Mouse (Mus musculus) CH12.LX (cell line): ENCODE data around the gene Meis3. TPM values are rescaled to one million over a fixed set of nuclear protein-coding genes. Genes with fewer than 3 reads are reported as not detected.

Source experiments
- DNase-seq: peaks from one replicate; pipeline ENCODE4 v3.0.0-alpha.2; 2013; ENCODE audit errors: extremely low read depth
- H3K27ac ChIP-seq: 2 replicates; pipeline ENCODE4 v1.5.1; 2012; ENCODE audit warnings: low read depth, mild to moderate bottlenecking, control low read depth, moderate library complexity; ENCODE audit not compliant: insufficient read depth
- H3K27me3 ChIP-seq: replicated peaks from 2 replicates; pipeline ENCODE3; 2012; ENCODE audit warnings: inconsistent platforms
- H3K36me3 ChIP-seq, 2 experiments: replicated peaks in 1 of 2; 2 replicates each; pipeline versions ENCODE3 to v1.6.1; 2012; ENCODE audit warnings: inconsistent platforms in 1 of 2, low read length in 1 of 2, mild to moderate bottlenecking in 1 of 2, mixed read lengths in 1 of 2, moderate library complexity in 1 of 2; ENCODE audit not compliant: control insufficient read depth in 1 of 2, insufficient read depth in 1 of 2
- H3K4me1 ChIP-seq, 2 experiments: 2 replicates each; pipeline ENCODE4 v1.6.1; 2012; ENCODE audit warnings: inconsistent platforms in 1 of 2, moderate library complexity in 1 of 2; ENCODE audit not compliant: insufficient read depth in 2 of 2, control insufficient read depth in 1 of 2
- H3K4me2 ChIP-seq: 2 replicates; pipeline ENCODE4 v1.6.1; 2012; ENCODE audit warnings: low read depth, mild to moderate bottlenecking, control low read depth; ENCODE audit not compliant: poor library complexity, insufficient read depth, severe bottlenecking
- H3K4me3 ChIP-seq, 3 experiments: fragments of 150-350 bp in 1 of 3; sonication (generic) in 1 of 3; replicated peaks in 1 of 3; 2 replicates each; pipeline versions ENCODE3 to v1.5.1; 2011 to 2012; ENCODE audit warnings: low read depth in 2 of 3, low read length in 2 of 3, mild to moderate bottlenecking in 2 of 3, moderate library complexity in 2 of 3, control low read depth in 1 of 3, improper control_type of control experiment in 1 of 3, inconsistent platforms in 1 of 3, mixed read lengths in 1 of 3; ENCODE audit not compliant: poor library complexity in 1 of 3
- H3K79me2 ChIP-seq: replicated peaks from 2 replicates; pipeline ENCODE4 v1.6.1; 2012; ENCODE audit warnings: mild to moderate bottlenecking, moderate library complexity; ENCODE audit not compliant: control insufficient read depth, poor library complexity, insufficient read depth, severe bottlenecking; ENCODE audit errors: extremely low read depth
- H3K9ac ChIP-seq: 2 replicates; pipeline ENCODE4 v1.6.1; 2012; ENCODE audit warnings: low read depth, mild to moderate bottlenecking, control low read depth, moderate library complexity; ENCODE audit not compliant: insufficient read depth
- H3K9me3 ChIP-seq: replicated peaks from 2 replicates; pipeline ENCODE3; 2012; ENCODE audit warnings: low read length, inconsistent platforms, mixed read lengths
- CHD1 ChIP-seq: IDR thresholded peaks from 2 replicates; pipeline ENCODE4 v1.6.1; 2012; ENCODE audit warnings: low read depth, low read length, improper control_type of control experiment, inconsistent platforms
- CTCF ChIP-seq, 2 experiments: IDR thresholded peaks in 1 of 2; conservative IDR thresholded peaks in 1 of 2; 2 replicates each; pipeline ENCODE4 v1.5.1; 2011 to 2012; ENCODE audit warnings: low read depth in 2 of 2, low read length in 2 of 2, improper control_type of control experiment in 1 of 2, inconsistent platforms in 1 of 2, mild to moderate bottlenecking in 1 of 2, moderate library complexity in 1 of 2
- EP300 ChIP-seq: IDR thresholded peaks from 2 replicates; pipeline ENCODE4 v1.6.1; 2011; ENCODE audit warnings: low read length, improper control_type of control experiment
- HCFC1 ChIP-seq: IDR thresholded peaks from 2 replicates; pipeline ENCODE4 v1.6.1; 2012; ENCODE audit warnings: low read depth, mild to moderate bottlenecking, inconsistent platforms, low read length, improper control_type of control experiment
- IRF4 ChIP-seq: IDR thresholded peaks from 2 replicates; pipeline ENCODE4 v1.6.1; 2014; ENCODE audit warnings: low read depth, mild to moderate bottlenecking, inconsistent platforms, low read length, improper control_type of control experiment
- JUND ChIP-seq: conservative IDR thresholded peaks from 2 replicates; pipeline ENCODE4 v1.6.1; 2011; ENCODE audit warnings: low read depth, low read length, improper control_type of control experiment
- KAT2A ChIP-seq: IDR thresholded peaks from 2 replicates; pipeline ENCODE4 v1.6.1; 2012; ENCODE audit warnings: low read length, improper control_type of control experiment, inconsistent platforms; ENCODE audit not compliant: insufficient replicate concordance
- MAZ ChIP-seq: IDR thresholded peaks from 2 replicates; pipeline ENCODE4 v1.6.1; 2012; ENCODE audit warnings: low read depth, mild to moderate bottlenecking, inconsistent platforms, low read length, improper control_type of control experiment, moderate library complexity
- MEF2A ChIP-seq: IDR thresholded peaks from 2 replicates; pipeline ENCODE4 v1.6.1; 2014; ENCODE audit warnings: low read depth, mild to moderate bottlenecking, inconsistent platforms, low read length, improper control_type of control experiment, borderline replicate concordance
- MXI1 ChIP-seq: IDR thresholded peaks from 2 replicates; pipeline ENCODE4 v1.6.1; 2011; ENCODE audit warnings: mild to moderate bottlenecking, low read depth, low read length, improper control_type of control experiment
- MYC ChIP-seq: IDR thresholded peaks from 2 replicates; pipeline ENCODE4 v1.6.1; 2011; ENCODE audit warnings: low read depth, mild to moderate bottlenecking, improper control_type of control experiment, low read length
- PAX5 ChIP-seq: IDR thresholded peaks from 2 replicates; pipeline ENCODE4 v1.6.1; 2012; ENCODE audit warnings: low read length, inconsistent platforms, mixed read lengths
- POLR2A ChIP-seq: IDR thresholded peaks from 2 replicates; pipeline ENCODE4 v1.6.1; 2011; ENCODE audit warnings: low read depth, mild to moderate bottlenecking, improper control_type of control experiment, low read length
- RAD21 ChIP-seq: IDR thresholded peaks from 2 replicates; pipeline ENCODE4 v1.6.1; 2011; ENCODE audit warnings: low read depth, mild to moderate bottlenecking, low read length, improper control_type of control experiment, moderate library complexity
- RCOR1 ChIP-seq: conservative IDR thresholded peaks from 2 replicates; pipeline ENCODE4 v1.6.1; 2012; ENCODE audit warnings: low read depth, mild to moderate bottlenecking, inconsistent platforms, low read length, improper control_type of control experiment
- SMC3 ChIP-seq: IDR thresholded peaks from 2 replicates; pipeline ENCODE4 v1.6.1; 2011; ENCODE audit warnings: low read depth, low read length, improper control_type of control experiment
- TCF12 ChIP-seq: IDR thresholded peaks from 2 replicates; pipeline ENCODE4 v1.6.1; 2014; ENCODE audit warnings: low read depth, mild to moderate bottlenecking, inconsistent platforms, low read length, improper control_type of control experiment
- UBTF ChIP-seq: IDR thresholded peaks from 2 replicates; pipeline ENCODE4 v1.6.1; 2012; ENCODE audit warnings: low read depth, mild to moderate bottlenecking, inconsistent platforms, low read length, improper control_type of control experiment, moderate library complexity
- USF1 ChIP-seq: IDR thresholded peaks from 2 replicates; pipeline ENCODE4 v1.6.1; 2014; ENCODE audit warnings: low read depth, mild to moderate bottlenecking, inconsistent platforms, low read length, improper control_type of control experiment
- USF2 ChIP-seq: conservative IDR thresholded peaks from 2 replicates; pipeline ENCODE4 v1.6.1; 2011; ENCODE audit warnings: low read depth, low read length, improper control_type of control experiment
- ZC3H11A ChIP-seq: IDR thresholded peaks from 2 replicates; pipeline ENCODE4 v1.6.1; 2012; ENCODE audit warnings: low read depth, mild to moderate bottlenecking, inconsistent platforms, low read length, improper control_type of control experiment
- ZKSCAN1 ChIP-seq: IDR thresholded peaks from 2 replicates; pipeline ENCODE4 v1.6.1; 2012; ENCODE audit warnings: low read depth, inconsistent platforms, low read length, improper control_type of control experiment, borderline replicate concordance
- dilution Hi-C: fragments of 300-500 bp; cut with MboI; formaldehyde crosslinking; loops from 2 replicates; pipeline ENCODE4 v1.14.3; 2020; ENCODE audit warnings: low sequenced_read_pairs; ENCODE audit not compliant: extremely low pct_unique_long_range_greater_than_20kb, extremely low pct_ligation_motif_present
- in situ Hi-C: fragments of 300-500 bp; cut with MboI; formaldehyde crosslinking; loops from 3 replicates; pipeline ENCODE4 v1.14.3; 2019; ENCODE audit warnings: low sequenced_read_pairs, low pct_ligation_motif_present, low pct_unique_long_range_greater_than_20kb, mixed read lengths
- polyA plus RNA-seq: library from polyadenylated mRNA; unstranded; fragments of >175 nt; gene quantifications from 2 replicates; pipeline ENCODE4 v1.2.1, GENCODE M21; 2012; ENCODE audit warnings: low read depth; ENCODE audit not compliant: insufficient read length
- total RNA-seq, 2 experiments: library from RNA; depleted of rRNA; stranded (reverse); fragments of 300-350 nt in 1 of 2; fragments of >200 nt in 1 of 2; gene quantifications; 2 replicates each; pipeline ENCODE4 v1.2.3; 2012 to 2014

Meis3 gene
- total and polyA plus RNA-seq, 3 experiments: 7.9 to 11.8 (median 10.2) TPM

- no peaks in the 10 kb centered on the region for H3K27me3 ChIP-seq
- no peak overlapping the region for H3K4me3 ChIP-seq
- peaks cover 74 to 94% of the 10 kb centered on the region in 2 experiments for H3K36me3 ChIP-seq
- H3K79me2 ChIP-seq: no peaks in the 10 kb centered on the region
- no peak overlapping the region for H3K4me2 ChIP-seq
- no peak for DNase-seq
- dilution Hi-C loops: no loop called here
- H3K9me3 ChIP-seq: no peaks in the 10 kb centered on the region
- H3K4me1 ChIP-seq: peaks cover 27 to 60% of the 10 kb centered on the region in 2 experiments
- H3K27ac ChIP-seq: no peak overlapping the region
- no peak overlapping the region for H3K9ac ChIP-seq
- TF ChIP-seq POLR2A: no peak
- no peak for TF ChIP-seq MYC
- TF ChIP-seq JUND: no peak
- no peak for TF ChIP-seq MEF2A
- TF ChIP-seq IRF4: no peak
- TF ChIP-seq ZC3H11A: no peak
- no peak for TF ChIP-seq RCOR1
- in situ Hi-C loops: no loop called here
These were observed 34.1 kb downstream of the Meis3 start for GRCm38 (mm10) chr7:16208781-16209665.

GRCm38 (mm10) chr7:16210862-16211365, 36.0 kb downstream of the Meis3 start:
- in situ Hi-C loops: no loop called here
- H3K4me3 ChIP-seq: no peak overlapping the region
- dilution Hi-C loops: no loop called here
- no peak overlapping the region for H3K27ac ChIP-seq
- H3K79me2 ChIP-seq: no peaks in the 10 kb centered on the region
- peaks cover 82 to 94% of the 10 kb centered on the region in 2 experiments for H3K36me3 ChIP-seq
- no peak overlapping the region for H3K4me2 ChIP-seq
- H3K9me3 ChIP-seq: no peaks in the 10 kb centered on the region
- H3K27me3 ChIP-seq: no peaks in the 10 kb centered on the region
- no peak overlapping the region for H3K9ac ChIP-seq
- peaks cover 20 to 42% of the 10 kb centered on the region in 2 experiments for H3K4me1 ChIP-seq
- TF ChIP-seq HCFC1 (no peak), USF2 (no peak), MAZ (no peak), EP300 (no peak), ZKSCAN1 (no peak), TCF12 (no peak), PAX5 (no peak), RAD21 (peak; percentile 44), CHD1 (no peak), MEF2A (no peak), KAT2A (no peak), USF1 (no peak), CTCF (conservative IDR thresholded peaks at IDR 0.05 in 1 of 2, IDR thresholded peaks at IDR 0.05 in 1 of 2; ENCODE audit: low read depth in 2 of 2, low read length in 2 of 2) (peak in 1 of 2 experiments; percentile 58; a peak in 2 of 4 replicates), SMC3 (peak; percentile 52), UBTF (no peak), ZC3H11A (no peak), MXI1 (no peak)
- no peak for DNase-seq
